Mouse (Mus musculus) right cerebral cortex, postnatal 10 days (tissue): Measurements from ENCODE around the gene Entpd1.

Experiments used
- DNase-seq, 2 experiments: peaks; one replicate each; pipeline ENCODE4 v3.0.0; 2021; ENCODE audit warnings: low spot score in 2 of 2

The Entpd1 gene

DNA sequence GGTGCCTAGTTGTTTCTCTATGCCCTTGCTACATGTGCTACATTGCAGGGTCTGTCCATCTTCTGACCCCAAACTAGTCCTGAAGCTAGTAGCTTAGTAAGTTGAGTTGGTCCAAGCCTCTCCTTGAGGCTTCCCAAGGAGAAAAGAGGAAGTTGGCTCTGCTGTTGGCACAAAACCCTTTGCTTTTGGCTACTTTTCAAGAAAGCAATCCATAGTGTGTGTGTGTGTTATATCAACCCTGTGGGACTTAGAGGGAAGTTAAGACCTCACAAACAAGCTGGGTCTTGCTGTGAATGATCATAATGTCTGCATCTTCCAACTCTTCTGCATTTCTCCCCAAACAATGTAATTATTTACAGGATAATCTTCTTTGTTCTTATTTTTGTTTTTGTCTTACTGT is 16.8 kb downstream of the Entpd1 start:
- DNase-seq, result no peak

GRCm38 (mm10) chr19:40630096-40630495 is 17.9 kb downstream of the Entpd1 start:
- DNase-seq, result peak; percentile 42 to 46

DNA sequence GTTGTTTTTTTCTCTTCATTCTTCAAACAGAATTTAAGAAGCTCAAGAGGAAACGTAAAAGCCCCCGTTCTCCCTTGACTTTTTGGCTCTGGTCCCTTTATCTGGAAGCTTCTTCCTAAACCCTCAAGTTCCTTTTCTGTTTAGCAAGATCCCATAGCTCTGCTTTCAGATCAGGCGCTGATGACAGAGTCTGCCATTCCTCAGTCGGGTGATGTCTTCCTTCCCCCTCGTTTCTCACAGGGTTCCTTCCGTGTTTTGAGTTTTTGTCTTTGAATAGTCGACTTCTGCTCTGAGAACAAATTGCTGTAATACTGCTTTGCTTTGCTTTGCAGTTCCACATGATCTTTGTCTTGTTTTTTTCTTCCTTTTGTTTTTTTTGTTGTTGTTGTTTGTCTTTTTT is 18.4 kb downstream of the Entpd1 start:
- peak in 1 of 2 experiments; percentile 37 for DNase-seq

DNA sequence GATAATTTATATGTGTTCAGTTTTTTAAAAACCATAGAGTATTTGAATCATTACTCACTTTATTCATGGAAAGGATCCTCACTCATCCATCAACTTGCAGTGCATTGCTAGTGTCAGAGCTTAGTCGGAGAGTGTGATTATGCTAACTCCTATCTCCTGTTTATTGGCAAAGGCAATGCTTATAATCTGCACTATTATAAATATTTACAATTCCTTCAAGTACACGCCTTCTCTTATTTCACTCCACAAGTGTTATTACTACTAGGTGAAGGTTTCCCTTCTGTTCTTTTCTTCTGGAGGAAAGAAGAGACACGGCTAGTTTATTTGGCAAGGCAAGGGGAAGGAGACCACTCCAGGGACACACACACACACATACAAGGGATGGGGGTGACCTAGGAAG is 20.0 kb downstream of the Entpd1 start:
- DNase-seq, result no peak

DNA sequence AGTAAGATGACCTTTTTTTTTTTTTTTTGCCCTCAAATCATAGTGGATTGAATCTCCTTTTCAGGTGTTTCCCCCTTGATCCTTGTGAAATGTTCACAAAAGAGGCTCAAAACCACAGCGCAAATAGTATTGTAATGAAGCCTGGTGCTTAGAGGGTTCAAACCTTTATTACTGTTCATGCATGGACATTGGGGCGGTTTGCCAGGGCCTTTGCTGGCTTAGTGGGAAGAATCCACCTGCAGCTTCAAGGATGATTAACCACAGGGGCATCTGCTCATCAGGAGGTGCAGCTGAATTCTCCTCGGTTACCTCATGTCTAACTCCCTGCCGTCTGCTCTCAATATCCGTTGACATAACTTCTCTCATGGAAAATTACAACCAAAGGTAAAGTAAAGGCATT is 20.5 kb downstream of the Entpd1 start:
- no peak for DNase-seq

GRCm38 (mm10) chr19:40633144-40633543 is 21.0 kb downstream of the Entpd1 start:
- no peak for DNase-seq

DNA sequence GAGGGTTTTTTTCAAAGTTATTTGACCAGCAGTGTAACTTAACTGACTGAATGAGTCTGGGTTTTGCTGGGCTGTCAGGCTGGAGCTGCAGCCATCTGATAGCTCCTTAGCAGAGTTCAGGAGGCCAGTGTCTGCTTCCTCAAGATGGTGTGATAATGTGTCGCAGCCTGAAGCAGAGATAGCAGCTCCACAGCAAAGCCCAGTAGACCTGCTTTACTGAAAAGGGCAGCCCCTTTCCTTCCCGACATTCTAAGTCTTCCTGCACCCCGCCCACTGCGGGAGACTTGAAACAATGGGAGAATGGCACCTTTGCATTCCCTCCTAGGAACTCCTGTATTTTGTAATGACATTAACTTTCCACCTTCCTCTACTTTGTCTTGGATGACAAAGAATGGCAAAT is 24.9 kb downstream of the Entpd1 start:
- no peak for DNase-seq

DNA sequence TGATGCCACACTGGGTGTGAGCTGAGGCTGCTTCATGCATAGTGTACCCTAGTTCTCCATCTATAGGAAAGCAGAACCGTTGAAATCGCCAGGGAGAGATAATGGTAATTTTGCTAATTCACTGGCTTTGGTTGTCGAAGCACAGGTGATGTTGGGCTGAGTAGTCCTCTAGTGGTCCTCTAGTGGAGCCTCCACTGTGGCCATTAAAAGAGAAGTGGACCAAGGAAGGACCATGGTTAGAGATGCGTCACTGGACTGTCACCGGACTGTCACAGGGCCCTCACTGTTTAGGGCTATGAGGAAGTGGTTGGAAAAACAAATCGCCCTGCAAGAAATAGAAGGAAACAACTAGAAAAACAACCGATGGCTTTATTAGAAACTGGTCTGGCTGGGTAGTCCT is 25.4 kb downstream of the Entpd1 start:
- no peak for DNase-seq

DNA sequence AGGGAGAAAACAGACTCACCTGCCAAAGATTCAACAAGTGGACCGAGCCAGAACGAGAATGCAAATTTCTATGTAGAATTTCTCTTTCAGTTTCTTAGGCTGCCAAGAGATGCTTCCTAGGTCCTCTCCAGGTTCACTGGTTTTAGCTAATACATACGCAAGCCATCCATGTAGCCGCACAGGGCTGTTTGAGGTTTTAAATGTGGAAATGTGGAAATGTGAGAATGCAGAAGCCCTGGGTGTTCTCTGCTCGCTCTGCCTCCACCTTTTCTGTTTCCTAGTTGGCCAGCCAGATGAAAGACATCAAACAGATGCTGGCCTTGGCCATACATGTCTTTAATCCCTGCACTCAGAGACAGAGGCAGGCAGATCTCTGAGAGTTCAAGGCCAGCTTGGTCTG is 26.4 kb downstream of the Entpd1 start:
- no peak for DNase-seq

DNA sequence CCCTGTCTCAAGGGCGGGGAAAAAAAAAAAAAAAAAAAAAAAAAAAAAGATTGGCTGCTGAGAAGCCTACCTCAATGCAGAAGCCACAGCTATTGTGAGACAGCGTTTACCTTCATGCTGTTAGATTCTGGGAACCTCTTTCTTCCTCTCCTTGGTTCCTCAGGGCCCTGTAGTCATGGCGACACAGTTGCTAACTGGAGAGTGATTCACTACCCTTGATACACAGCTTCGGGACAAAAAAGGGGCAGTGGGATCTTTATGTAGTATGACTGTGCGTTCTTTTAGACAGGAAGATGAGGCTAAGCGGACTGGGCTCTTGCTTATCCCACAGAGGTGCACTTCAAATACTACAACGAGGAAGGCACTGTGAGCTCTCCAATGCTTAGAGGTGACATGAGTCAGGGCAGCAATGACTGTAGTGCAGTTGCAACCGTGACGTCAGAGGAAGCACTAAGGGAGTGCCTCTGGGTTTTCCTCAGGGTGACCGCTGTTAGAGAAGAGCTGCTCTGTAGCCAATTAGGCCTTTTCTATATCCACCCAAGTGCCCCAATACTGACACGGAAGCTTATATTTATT is 27.7 kb downstream of the Entpd1 start:
- no peak for DNase-seq

DNA sequence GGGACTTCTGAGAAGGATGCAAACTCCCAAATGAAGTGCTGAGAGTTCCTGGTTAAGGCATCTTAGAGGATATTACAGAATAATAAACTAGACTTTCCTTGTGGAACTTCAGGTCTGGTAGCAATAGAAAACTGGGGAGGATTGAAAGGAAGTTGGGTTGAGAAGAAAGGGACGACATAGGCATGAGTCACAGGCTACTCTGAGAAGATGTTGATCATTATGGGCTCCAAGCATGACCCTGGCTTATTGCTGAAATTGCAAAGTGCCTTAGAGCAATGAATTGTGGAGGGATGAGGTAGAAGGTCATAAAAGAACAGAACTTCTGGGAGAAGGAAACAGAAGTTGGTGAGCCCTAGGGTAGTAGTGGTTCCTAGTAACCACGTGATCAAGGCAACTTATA is 28.6 kb downstream of the Entpd1 start:
- DNase-seq, result no peak

DNA sequence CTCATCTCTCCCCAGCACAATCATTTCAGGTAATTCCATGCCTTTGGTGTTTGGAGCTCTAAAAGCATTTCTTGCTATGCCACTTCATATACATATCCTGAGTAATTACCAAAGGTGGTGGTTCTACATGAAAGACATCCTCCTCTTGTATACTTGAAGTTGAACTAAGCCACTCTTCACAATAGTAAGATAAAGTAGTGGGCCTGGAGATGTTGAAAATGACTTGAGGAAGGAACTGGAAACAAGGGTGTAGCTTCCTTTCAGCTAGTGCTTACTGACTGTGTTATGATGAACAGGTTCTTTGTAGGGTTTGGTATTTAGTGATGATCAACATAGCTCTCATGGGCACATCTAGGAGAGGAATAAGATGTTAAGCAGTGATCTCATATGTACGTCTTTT is 31.7 kb downstream of the Entpd1 start:
- no peak for DNase-seq

- no peak for DNase-seq
These were observed 34.2 kb downstream of the Entpd1 start for GRCm38 (mm10) chr19:40646379-40646778.

GRCm38 (mm10) chr19:40647319-40648158 is 35.4 kb downstream of the Entpd1 start:
- DNase-seq, result no peak

GRCm38 (mm10) chr19:40650090-40650489 is 37.9 kb downstream of the Entpd1 start:
- no peak for DNase-seq

DNA sequence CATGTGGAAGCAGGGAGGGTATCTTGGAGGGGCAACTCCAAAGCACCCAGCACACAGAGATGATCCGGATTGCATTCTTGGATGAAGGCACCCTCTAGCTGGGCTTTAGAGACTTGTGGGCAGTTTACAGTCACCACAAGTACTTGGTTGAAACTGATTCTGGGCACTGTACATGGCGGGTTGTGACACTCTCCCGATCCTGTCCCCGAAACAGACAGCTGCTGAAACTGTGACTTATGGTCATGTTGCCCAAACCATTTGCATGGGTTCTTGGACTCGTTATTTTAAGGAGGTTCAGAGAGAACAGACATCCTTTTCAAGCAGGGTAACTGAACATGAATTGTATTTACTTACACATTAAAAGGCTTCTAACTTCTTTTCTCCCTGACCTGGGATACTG is 44.0 kb downstream of the Entpd1 start:
- DNase-seq, result no peak

DNA sequence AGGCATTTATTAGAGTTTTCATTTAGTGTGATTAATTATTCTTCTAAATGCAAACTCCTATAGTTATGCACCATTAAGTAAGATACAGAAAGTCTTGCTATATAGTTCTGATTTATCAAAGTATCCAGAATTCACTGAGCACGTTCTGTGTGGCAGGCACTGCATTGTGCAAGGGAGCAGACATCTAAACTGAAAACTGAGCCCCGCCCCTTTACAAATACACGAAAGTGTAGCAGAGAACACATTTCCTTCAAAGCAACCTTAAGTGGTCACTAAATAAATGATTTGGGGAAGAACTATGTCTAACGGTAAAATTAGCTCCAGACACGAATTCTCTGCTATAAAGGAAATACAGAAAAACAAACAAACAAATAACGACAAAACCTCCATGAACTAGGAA is 46.1 kb downstream of the Entpd1 start:
- no peak for DNase-seq

GRCm38 (mm10) chr19:40658935-40659334 is 46.8 kb downstream of the Entpd1 start:
- DNase-seq, result no peak

DNA sequence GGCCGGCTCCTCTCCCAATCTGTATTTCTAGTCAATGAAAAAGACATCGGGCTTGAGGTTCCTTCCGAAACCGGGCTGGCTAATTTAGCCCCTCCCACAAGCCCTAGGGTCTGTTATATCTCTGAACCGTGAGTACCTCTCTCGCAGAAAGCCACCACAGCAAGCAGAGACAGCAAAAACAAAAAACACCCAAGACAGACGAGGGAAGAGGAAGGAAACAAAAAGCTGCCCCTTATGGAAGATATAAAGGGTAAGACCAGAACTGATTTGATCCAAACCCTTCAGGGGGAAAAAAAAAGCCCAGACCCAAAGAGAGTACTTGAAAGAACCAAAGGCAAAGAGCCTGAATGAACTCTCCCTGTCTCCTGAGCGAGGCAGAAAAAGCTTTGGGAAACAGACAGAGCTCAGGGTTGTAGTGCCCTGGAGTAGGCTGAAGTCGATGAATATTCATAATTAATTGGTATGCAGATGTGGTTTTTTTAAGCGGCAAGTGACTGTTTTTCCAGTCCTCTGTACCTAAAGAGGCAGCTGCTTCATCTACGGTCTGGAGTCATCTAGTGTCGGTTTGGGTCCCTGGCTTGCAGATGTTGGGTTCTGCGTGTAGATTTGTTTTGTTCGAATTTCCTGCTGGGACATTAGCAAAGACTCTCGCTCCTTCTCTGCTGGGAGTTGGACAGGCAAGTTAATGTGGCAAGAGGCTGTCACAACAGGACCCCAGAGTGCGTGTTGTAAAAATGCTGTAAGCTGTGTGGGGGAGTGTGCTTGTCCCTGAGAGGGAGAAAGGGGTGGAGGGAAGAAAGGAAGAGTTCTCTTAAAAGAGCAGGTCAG is 47.7 kb downstream of the Entpd1 start:
- peak; percentile 34 to 37 for DNase-seq

- DNase-seq, result no peak
These were observed 48.3 kb downstream of the Entpd1 start for GRCm38 (mm10) chr19:40660510-40660909.

GRCm38 (mm10) chr19:40661108-40661507 is 48.9 kb downstream of the Entpd1 start:
- DNase-seq, result peak in 1 of 2 experiments; percentile 33

- no peak for DNase-seq
These were observed 49.7 kb downstream of the Entpd1 start for GRCm38 (mm10) chr19:40661874-40662273.

- no peak for DNase-seq
These were observed 50.6 kb downstream of the Entpd1 start for GRCm38 (mm10) chr19:40662727-40663126.
